Mouse (Mus musculus) c-Kit-positive CD71-positive TER-119-negative erythroid progenitor cells, embryonic 14.5 days (primary cell): ENCODE data around the gene Cblb.

Experiments used
- DNase-seq: peaks from one replicate; pipeline ENCODE4 v3.0.0-alpha.2; 2013; ENCODE audit warnings: low read depth

Cblb gene

GRCm38 (mm10) chr16:52071766-52072209, 40.8 kb downstream of the Cblb start:
- no peak for DNase-seq

GRCm38 (mm10) chr16:52076652-52077051, 45.6 kb downstream of the Cblb start:
- no peak for DNase-seq

GRCm38 (mm10) chr16:52077901-52078300, 46.9 kb downstream of the Cblb start:
- DNase-seq: no peak

- DNase-seq: no peak
These were observed 47.9 kb downstream of the Cblb start for GRCm38 (mm10) chr16:52078758-52079474.

- no peak for DNase-seq
These were observed 48.4 kb downstream of the Cblb start for GRCm38 (mm10) chr16:52079475-52079823.

- no peak for DNase-seq
These were observed 49.8 kb downstream of the Cblb start for GRCm38 (mm10) chr16:52080619-52081395.

GRCm38 (mm10) chr16:52081756-52082155, 50.7 kb downstream of the Cblb start:
- DNase-seq: no peak

- no peak for DNase-seq
These were observed 55.9 kb downstream of the Cblb start for GRCm38 (mm10) chr16:52086793-52087450.

- DNase-seq: no peak
These were observed 58.3 kb downstream of the Cblb start for GRCm38 (mm10) chr16:52089354-52089753.

GRCm38 (mm10) chr16:52090899-52091298, 59.9 kb downstream of the Cblb start:
- DNase-seq: no peak

GRCm38 (mm10) chr16:52093325-52094253, 62.6 kb downstream of the Cblb start:
- no peak for DNase-seq

GRCm38 (mm10) chr16:52094735-52095459, 63.9 kb downstream of the Cblb start:
- no peak for DNase-seq

GRCm38 (mm10) chr16:52095643-52096042, 64.6 kb downstream of the Cblb start:
- no peak for DNase-seq

GRCm38 (mm10) chr16:52100466-52100865, 69.4 kb downstream of the Cblb start:
- DNase-seq: no peak

- DNase-seq: no peak
These were observed 73.6 kb downstream of the Cblb start for GRCm38 (mm10) chr16:52104608-52105007.

- DNase-seq: no peak
These were observed 76.8 kb downstream of the Cblb start for GRCm38 (mm10) chr16:52107836-52108235.

GRCm38 (mm10) chr16:52114473-52114872, 83.4 kb downstream of the Cblb start:
- DNase-seq: no peak

GRCm38 (mm10) chr16:52119003-52119402, 88.0 kb downstream of the Cblb start:
- DNase-seq: no peak

- no peak for DNase-seq
These were observed 93.9 kb downstream of the Cblb start for GRCm38 (mm10) chr16:52124974-52125373.

GRCm38 (mm10) chr16:52125896-52126295, 94.9 kb downstream of the Cblb start:
- DNase-seq: no peak

GRCm38 (mm10) chr16:52129357-52129905, 98.4 kb downstream of the Cblb start:
- no peak for DNase-seq
